Mouse (Mus musculus) gastrocnemius, postnatal 4 days (tissue): ENCODE results near the gene Pdlim5. TPM values are rescaled to one million over a fixed set of nuclear protein-coding genes. Genes with fewer than 3 reads are reported as not detected.

Experiments used
- DNase-seq, 2 experiments: peaks; one replicate each; pipeline ENCODE4 v3.0.0; 2021 to 2022; ENCODE audit warnings: low spot score in 2 of 2, mixed read lengths in 2 of 2
- total RNA-seq, 2 experiments: library from RNA; stranded (reverse); gene quantifications; 2 replicates each; pipeline ENCODE4 v1.2.3; 2021

The Pdlim5 gene
- total RNA-seq, 2 experiments from 2014 or later, result 353 to 367 TPM

DNA sequence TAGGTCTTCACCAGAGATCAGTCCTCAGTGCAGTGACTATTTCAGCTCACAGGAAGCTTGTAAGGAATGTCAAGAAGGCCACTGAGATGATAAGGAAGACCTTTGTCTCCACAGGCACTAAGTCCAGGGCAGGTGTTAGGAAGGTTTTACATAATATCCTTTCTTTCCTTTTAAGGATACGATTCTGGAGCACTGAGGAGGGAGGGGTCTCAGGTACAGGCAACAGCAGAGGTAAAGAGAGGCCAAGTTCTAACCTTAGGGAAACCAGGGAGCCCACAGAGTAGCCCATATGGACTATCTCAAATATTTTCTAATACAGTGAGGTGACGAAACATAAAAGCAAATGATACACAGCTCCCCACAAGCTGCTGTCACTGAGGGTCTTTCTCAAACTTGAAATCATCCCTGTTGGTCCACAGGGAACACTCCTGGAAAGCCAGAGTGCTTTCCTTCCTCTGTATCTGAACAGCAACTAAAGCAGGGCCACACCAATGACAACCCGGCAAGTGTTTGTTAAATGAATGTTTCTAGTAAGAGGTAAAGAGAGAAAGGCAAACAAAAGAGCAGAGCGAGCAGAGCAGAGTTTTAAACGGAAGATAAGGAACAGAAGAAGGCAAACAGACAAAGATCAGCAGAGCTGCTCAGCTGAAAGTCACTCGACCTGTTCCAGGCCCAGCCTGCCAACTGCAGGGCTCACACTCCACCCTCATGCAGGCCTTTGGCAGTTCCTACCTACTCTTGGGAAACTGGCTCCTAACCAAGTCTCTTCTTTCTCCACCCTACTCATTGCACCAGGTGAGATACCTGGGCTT lies 55.9 kb downstream of the Pdlim5 start:
- DNase-seq, result no peak

- no peak for DNase-seq
Measured at GRCm38 (mm10) chr3:142338058-142338457, 57.4 kb downstream of the Pdlim5 start.

DNA sequence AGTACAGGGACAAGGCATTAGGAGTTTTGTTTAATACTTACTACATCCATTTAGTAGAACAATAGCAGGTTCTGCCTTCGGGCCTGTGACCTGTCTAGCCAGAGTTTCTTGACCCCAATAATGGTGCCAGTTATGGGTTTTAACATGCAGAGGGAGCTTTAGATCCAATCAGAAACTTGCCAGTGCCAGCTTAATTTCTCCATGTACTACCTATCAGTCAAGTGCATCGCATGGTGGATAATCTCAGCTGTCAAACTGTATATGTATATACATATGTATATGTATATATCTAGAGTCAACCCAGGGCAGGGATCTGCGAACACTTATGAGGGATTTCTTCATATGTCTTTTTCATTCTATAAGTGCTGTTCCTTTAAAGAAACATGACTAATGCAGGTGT lies 61.0 kb downstream of the Pdlim5 start:
- no peak for DNase-seq

- no peak for DNase-seq
Measured at GRCm38 (mm10) chr3:142333458-142333857, 62.0 kb downstream of the Pdlim5 start.

GRCm38 (mm10) chr3:142332716-142333115 lies 62.8 kb downstream of the Pdlim5 start:
- DNase-seq, result no peak

DNA sequence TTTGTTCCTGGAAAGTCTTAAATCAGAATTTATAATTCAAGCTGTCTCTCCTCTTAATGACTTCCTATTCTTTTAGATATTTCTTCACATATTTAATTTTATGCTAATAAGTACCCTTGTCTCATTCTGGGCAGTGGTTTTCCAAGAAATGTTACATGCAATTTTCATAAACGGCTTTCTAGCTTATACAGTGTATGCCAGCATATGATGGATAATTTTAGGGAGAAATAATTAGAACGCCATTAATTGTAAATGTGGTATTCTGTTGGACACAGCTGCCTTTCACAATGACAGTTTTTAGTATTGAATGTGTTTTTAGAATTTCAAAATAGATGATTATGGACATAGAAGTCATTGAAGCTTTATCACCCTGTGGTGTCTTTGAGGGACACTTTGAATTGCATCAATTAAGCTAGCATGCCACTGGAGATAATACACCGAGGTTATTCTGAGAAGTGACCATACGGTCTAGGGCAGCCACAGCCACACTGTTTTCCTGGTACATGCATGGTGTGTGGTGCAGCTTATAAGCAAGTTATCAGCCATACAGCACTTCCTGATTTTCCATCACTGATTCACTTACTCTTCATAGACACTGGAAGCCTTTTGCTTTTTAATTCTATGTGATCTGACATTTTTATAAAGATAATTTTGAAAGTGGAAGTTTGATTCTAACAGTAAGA lies 63.5 kb downstream of the Pdlim5 start:
- no peak for DNase-seq

- DNase-seq, result no peak
Measured at GRCm38 (mm10) chr3:142330425-142330824, 65.1 kb downstream of the Pdlim5 start.

- no peak for DNase-seq
Measured at GRCm38 (mm10) chr3:142323592-142323991, 71.9 kb downstream of the Pdlim5 start.

DNA sequence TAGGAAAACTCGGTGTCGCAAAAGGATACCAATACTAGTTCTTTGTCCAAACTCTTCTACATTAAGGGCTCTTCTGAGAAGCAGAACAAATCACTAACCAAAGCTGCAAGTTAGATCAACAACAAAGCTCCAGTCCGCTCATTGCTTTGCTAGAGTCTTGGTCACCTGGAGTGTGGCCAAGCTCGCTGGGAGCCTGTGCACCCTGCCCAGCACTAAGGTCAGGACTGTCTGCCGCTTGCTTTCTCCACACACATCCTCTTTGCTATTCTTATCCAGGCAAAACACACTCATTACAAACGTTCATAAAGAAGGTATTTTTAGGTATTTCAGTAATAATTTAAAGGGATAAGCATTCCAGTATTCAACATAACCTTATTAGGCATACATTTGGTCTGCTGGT lies 73.6 kb downstream of the Pdlim5 start:
- DNase-seq, result peak in 1 of 2 experiments; percentile 27

DNA sequence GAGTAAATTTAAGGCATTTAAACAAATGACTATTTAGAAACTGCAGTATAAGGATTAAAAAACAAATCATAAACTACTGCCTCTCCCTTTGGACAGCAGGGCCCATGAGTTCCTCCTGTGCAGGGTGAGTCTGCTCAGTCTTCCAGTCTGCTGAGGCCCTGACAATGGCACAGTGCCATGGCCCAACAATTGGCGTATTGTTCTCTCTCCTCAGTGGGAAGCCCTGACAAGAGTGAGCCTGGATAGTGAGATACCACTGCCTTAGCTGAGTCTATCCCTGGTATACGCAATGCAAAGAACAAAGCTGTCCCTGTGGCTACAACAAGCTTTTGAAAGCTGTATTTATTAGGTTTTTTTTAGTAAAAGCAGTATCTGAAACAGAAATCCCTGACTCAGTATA lies 77.3 kb downstream of the Pdlim5 start:
- peak; percentile 29 to 56 for DNase-seq

GRCm38 (mm10) chr3:142316138-142316740 lies 79.3 kb downstream of the Pdlim5 start:
- DNase-seq, result no peak

DNA sequence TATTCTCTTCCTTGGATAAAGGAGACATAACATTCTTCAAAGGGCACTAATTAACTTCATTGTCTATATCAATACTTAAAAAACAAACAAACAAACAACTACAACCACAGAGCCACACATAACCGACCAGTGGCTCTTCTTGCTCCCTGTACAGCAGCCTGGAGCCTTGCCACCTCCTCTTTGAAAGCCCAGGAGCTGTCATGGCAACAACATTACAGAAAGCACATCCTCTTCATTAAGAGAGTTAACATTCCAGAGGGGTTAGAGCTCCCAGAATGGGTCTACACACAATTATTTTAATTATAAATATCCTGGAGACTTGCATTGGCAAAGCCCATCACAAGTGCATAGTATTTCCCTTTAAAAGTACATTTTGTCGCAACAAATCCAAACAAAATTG lies 84.4 kb downstream of the Pdlim5 start:
- no peak for DNase-seq

- DNase-seq, result no peak
Measured at GRCm38 (mm10) chr3:142310446-142310845, 85.0 kb downstream of the Pdlim5 start.

DNA sequence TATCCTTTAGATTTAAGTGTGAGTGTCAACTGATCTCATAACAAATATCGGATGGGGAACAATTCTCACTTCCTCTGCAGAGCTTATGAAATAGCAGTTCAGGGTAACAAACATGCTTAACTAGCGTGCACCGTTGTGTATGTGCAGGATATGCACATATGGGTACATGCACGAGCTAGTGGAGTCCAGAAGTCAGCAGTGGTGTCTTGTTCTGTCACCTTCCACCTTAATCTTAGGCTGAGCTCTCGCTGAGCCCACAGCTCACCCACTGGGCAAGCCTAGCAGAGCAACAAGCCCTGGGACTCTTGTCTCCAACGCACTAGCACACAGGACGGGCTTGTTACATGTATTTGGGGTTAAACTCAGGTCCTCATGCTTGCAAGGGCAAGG lies 100.2 kb downstream of the Pdlim5 start:
- DNase-seq, result no peak

- DNase-seq, result no peak
Measured at GRCm38 (mm10) chr3:142294616-142295286, 100.7 kb downstream of the Pdlim5 start.

- DNase-seq, result no peak
Measured at GRCm38 (mm10) chr3:142293561-142293960, 101.9 kb downstream of the Pdlim5 start.

DNA sequence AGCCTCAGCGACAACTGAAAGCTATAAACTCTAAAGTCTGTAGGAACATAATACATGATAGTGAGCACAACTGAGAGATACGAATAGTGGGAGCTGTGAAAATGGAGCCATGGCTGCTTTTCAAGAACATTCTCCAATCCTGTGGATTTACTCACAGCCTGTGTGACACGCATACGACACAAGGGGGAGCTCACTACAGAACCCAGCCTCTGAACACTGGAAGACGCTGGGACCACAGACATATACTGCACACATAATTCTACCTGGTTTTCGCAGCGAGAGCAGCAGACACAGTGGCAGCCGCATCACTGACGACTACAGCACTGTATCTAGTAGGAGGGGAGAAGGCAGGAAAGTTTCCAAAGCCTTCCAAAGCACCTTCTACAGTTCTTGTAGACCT lies 112.8 kb downstream of the Pdlim5 start:
- DNase-seq, result peak in 1 of 2 experiments; percentile 27

GRCm38 (mm10) chr3:142281656-142282055 lies 113.8 kb downstream of the Pdlim5 start:
- no peak for DNase-seq

GRCm38 (mm10) chr3:142281093-142281445 lies 114.4 kb downstream of the Pdlim5 start:
- no peak for DNase-seq

- DNase-seq, result no peak
Measured at GRCm38 (mm10) chr3:142280366-142281092, 115.0 kb downstream of the Pdlim5 start.

- DNase-seq, result no peak
Measured at GRCm38 (mm10) chr3:142279011-142279410, 116.5 kb downstream of the Pdlim5 start.
